Mouse (Mus musculus) naive thymus-derived CD4-positive, alpha-beta T cell, adult 2 months (primary cell): ENCODE measurements around the gene Ccdc170.

Experiments used
- DNase-seq: peaks from one replicate; pipeline ENCODE4 v3.0.0-alpha.2; 2011; ENCODE audit warnings: low read depth

Gene Ccdc170

GRCm38 (mm10) chr10:4522116-4522515, 39.8 kb downstream of the Ccdc170 start:
- DNase-seq, result no peak

- DNase-seq, result no peak
These were observed 40.8 kb downstream of the Ccdc170 start for GRCm38 (mm10) chr10:4523078-4523477.

GRCm38 (mm10) chr10:4528043-4528442, 45.7 kb downstream of the Ccdc170 start:
- no peak for DNase-seq

DNA sequence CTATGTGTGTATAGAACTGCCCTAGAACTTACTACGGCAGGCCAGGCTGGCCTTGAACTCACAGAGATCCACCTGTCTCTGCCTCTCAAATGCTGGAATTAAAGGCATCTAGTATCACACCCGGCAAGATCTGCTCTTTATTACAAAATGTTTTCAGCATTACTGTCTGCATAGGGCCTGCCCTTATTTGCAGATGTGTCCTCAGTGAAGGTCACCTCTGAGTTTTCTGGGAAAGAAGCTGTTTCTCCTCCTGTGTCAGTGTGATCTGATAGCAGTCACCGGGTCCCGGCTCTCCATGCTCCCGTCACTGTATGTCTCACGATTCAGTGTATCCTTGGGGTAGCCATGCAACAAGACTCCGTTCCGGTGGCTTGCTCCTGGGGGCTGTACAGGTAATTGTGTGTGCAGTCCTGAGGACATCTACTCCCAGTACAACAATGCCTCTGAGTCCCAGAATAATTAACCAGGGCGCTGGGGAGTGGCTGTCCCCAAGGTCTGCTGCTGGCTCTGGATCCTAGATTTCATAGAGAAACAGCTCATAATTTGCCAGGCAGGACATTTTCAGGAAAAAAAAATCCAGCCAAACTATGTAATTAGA, 48.4 kb downstream of the Ccdc170 start:
- DNase-seq, result no peak

- no peak for DNase-seq
These were observed 49.6 kb downstream of the Ccdc170 start for GRCm38 (mm10) chr10:4531933-4532332.

DNA sequence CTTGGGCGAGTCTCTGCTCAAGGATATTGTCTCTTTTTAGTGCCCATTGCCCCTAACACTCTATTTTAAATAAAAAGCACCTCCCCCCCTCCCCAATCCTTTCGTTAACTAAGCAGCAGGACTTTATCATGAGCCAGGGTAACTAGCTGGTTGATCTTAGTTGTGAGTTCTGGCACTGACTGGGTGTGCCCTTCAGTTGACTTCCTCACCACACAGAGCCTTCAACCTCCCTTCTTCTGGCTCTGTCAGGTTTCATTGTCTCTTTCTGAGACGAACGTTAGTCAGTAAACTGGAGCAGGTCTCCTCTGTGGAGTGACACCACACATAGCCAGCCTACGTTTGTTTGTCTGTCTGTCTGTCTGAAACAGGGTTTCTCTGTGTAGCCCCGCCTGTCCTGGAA, 50.4 kb downstream of the Ccdc170 start:
- DNase-seq, result no peak

DNA sequence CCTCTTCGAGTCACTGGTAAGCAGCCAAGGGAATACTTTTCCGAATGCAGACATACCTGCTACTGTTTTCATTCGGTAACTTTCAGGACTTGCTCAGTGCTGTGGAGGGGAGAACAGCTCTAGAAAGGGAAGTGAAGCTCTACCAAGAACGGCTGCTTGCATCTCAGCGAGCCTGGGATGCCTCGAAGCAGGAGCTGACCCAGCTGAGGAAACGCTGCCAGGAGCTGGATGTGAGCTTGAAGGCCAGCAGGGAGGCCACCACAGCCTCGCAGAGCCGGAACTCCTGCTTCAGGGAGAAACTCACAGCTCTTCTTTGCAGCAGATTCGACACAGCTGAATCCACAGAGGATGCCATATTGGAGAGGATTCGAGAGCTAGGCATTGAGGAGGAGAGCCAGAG, 51.6 kb downstream of the Ccdc170 start:
- no peak for DNase-seq

DNA sequence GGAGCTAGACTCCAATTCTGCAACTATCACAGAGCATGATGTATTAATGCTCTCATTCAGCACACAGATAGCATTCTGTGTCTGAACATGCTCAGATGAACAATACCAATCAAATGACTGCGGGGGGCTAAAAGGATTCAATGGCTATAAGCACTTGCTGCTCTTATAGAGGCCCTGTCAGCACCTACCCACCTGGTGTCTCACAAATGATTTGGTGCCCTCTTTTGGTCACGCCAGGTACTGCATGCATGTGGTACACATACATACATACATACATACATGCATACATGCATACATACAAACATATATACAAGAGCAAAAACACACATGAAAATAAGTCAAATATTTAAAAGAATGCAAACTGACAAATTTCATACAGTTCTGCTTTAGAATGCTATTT, 63.2 kb downstream of the Ccdc170 start:
- DNase-seq, result peak; percentile 60

DNA sequence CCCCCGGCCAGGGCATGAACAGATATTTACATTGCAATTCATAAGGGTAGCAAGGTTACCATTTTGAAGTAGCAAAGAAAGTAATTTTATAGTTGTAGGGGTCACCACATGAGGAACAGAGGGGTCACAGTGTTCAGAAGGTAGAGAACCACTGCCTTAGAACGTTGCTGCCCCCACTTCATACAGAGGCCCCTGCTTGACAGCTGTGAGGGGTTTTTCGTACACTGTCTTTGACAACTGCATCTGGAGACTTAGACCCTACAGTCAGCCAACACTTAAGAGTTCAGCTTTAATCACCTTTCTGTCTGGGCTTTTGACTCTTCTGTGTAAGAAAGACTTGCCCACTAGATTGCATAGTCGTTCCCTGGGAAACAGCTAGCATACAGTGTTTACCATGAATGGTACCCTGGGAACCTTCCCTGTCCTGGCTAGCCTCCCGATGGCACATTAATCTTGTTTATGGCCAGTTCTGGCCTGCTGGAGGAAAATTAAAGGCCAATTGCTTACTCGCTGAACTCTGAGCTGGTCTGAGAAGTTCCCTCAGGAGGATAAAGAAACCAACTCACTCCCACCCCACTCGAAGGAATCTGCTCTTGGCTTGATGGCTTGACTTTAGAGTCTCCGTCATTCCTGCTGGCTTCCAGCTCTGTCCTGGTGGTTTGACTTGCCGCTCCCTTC, 71.3 kb downstream of the Ccdc170 start:
- no peak for DNase-seq

DNA sequence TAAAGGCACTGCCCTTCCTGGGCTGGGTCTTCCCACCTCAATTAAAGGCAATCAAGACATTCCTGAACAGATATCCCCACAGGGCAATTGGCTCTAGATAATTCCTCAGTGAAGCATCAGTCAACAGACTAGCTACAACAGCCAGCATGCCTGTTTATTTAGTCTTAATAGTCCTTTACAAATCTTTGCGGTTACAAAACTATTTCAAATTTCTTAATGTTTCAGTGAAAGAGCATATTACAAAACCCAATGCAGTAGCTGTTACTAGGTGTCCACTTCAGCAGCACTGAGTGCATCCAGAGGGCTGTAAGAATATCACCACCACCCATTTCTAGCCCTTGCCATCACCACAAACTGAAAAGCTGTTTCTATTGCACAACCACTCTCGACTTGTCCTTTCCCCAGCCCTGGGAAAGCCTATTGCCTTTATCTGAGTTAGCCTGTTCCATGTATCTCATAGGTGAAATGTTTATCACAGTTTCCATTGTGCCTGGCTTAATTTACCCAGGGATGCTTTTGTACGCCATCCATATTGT, 74.6 kb downstream of the Ccdc170 start:
- DNase-seq, result no peak

DNA sequence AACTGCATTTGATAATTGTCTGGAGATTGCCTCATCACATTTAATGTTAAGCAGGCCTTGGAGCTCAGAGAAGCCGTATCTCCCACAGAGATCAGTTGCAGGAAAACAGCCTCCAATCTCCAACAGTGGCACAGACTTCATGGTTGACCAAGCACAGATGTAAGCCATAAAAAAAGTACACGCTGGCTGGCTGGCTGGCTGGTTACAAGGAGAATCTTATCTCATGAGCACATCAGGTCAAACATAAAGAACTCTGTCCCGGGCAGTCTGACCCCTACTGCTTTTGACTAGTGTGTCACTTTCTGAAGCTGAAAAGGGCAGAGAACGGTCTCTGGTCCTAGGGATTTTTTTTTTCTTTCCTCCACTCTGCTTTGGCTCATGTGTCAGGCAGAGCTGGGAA, 76.8 kb downstream of the Ccdc170 start:
- DNase-seq, result no peak

GRCm38 (mm10) chr10:4565148-4565547, 82.8 kb downstream of the Ccdc170 start:
- DNase-seq, result no peak

GRCm38 (mm10) chr10:4570778-4571177, 88.5 kb downstream of the Ccdc170 start:
- DNase-seq, result no peak

DNA sequence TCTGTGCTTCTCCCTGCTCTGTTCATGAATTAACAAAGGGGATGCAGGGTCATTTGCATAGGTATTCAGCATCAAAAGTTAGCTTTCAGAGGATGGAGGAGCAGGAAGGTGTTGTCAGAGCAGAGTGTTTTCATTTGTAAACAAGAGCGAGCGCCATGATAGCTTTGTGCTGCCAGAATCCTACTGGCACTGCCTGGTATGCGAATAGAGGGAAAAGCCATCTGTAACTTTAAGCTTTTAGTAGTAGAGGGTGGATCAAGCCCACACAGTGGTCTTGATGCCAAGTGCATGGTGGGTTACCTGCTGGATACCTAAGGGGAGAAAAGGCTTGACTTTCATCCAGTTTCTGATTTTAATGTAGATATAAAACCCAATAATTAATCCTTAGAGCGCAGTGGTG, 89.0 kb downstream of the Ccdc170 start:
- no peak for DNase-seq

DNA sequence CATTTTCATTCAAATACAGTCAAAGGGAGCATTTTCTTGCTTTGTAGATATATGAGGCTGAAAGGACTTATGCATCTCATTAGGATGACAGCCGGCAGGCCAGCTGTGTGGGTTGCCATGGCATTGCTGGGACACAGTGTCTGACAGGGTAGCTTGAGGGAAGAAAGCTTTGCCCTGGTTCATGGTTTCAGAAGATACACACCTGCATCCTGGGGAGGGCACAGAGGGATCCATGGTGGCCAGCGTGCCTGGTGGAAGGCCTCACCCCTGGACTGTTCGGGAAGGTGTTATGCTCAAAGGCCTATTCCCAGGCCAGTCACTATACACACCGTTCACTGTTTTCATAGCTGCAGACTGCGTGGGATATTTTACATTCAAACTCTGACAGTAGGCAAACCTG, 99.6 kb downstream of the Ccdc170 start:
- no peak for DNase-seq

DNA sequence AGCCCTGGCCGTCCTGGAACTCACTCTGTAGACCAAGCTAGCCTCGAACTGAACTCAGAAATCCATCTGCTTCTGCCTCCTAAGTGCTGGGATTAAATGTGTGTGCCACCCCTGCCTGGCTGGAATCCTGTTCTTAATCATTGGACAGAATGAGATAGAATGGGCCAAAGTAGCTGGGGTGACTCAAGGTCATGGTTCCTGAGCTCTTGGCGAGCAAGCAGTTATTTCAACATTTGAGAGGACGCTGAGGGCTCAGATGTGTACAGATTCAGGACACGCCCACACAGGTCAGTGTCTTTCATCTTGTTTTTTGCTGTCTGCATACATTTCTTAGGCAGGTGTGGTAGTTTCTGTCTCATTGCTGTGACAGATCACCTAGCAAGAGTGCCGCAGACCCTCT, 104.4 kb downstream of the Ccdc170 start:
- DNase-seq, result no peak

GRCm38 (mm10) chr10:4589576-4589975, 107.3 kb downstream of the Ccdc170 start:
- no peak for DNase-seq

DNA sequence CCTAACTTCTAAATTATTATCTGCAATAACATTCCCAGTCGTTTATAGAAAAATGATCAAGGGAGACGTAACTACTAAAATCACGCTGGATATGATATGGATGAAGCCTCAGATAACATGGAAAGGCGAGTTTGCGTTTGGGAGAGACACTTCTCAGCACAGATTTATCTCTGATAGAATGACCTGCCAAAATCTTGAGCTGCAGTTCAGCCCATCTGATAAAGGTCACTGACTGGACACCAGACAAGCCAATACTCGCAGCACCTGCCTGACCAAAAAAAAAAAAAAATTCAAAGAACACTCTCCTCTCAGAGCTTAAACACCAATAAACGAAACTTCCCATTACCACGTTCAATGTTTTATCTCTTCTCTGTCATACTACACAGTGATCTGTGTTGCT, 108.7 kb downstream of the Ccdc170 start:
- DNase-seq, result no peak

GRCm38 (mm10) chr10:4593828-4594227, 111.5 kb downstream of the Ccdc170 start:
- DNase-seq, result peak; percentile 62

DNA sequence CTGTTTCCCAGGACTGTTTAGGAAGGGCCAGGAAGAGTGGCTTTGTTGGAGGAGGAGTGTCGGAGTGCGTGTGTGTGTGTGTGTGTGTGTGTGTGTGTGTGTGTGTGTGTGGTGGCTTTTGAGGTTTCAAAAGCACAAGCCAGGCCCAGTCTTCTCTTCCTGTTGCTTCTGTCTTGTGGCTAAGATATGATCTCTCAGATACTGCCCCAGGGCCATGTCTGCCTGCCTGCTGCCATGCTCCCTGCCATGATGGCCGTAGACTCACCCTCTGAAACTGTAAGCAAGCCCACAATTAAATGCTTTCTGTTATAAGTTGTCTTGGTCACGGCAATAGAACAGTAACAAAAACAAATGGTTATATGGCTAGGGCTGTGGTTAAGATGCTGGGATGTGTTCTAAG, 114.9 kb downstream of the Ccdc170 start:
- no peak for DNase-seq

GRCm38 (mm10) chr10:4598244-4598842, 116.0 kb downstream of the Ccdc170 start:
- peak; percentile 78 for DNase-seq

DNA sequence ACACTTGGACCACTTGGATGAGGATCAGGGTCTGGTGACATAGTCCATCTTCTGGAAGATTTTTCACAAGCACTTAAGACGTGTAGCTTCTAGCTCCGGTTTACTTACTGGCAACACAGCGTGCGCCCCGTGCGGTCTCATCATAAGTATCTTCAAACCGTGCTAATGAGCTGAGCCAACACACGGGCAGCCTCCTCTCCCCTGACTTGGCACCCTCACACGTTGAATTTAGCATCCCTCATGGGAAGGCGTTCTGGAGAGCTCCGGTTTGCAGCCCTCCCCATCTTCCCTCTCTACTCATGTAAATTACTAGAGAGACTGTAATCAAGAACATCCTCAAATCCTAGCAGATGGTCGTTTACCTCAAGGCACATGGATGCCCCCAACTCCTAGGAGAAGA, 116.6 kb downstream of the Ccdc170 start:
- no peak for DNase-seq

DNA sequence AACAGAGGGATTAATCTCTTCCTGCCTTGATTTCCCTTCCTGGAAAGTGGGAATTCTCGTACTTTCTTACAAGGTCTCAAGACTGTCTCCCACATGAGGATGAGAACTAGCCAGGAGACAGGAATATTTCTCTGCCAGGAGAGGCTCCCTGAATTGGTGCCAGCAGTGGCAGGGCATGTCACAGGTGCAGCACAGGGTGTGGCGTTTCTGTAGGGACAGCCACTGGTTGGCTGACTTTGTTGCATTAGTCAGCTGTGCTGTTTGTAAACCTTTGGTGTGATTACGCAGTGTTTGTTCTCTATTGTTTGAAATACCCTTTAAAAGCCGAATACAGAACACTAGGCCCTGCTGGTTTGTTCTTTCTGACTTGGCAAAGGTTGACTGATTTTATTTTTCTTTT, 117.3 kb downstream of the Ccdc170 start:
- DNase-seq, result no peak
